Mouse (Mus musculus) neural tube, embryonic 11.5 days (tissue): ENCODE measurements around the gene 2210011C24Rik. TPM values are rescaled to one million over a fixed set of nuclear protein-coding genes. Genes with fewer than 3 reads are reported as not detected.

ENCODE experiments used
- ATAC-seq: fragments of 200-750 bp; cut with Nextera tagmentation; 2 replicates; pipeline ENCODE4 v1.8.0; 2017; ENCODE audit warnings: moderate number of reproducible peaks, mild to moderate bottlenecking, moderate TSS enrichment, moderate library complexity; ENCODE audit not compliant: insufficient read depth, low FRiP score, low TSS enrichment
- DNase-seq: peaks from one replicate; pipeline ENCODE4 v3.0.0-alpha.2; 2015; ENCODE audit warnings: low spot score
- H3K27ac ChIP-seq: fragments of 300-500 bp; sonication (generic); 2 replicates; pipeline ENCODE4 v1.5.1; 2014; ENCODE audit warnings: low read depth, mild to moderate bottlenecking, low read length
- H3K27me3 ChIP-seq: fragments of 300-500 bp; sonication (generic); 2 replicates; pipeline ENCODE4 v1.6.1; 2014; ENCODE audit warnings: mild to moderate bottlenecking, low read length, mixed read lengths; ENCODE audit not compliant: control insufficient read depth, insufficient read depth
- H3K36me3 ChIP-seq: fragments of 300-500 bp; sonication (generic); 2 replicates; pipeline ENCODE4 v1.6.1; 2014; ENCODE audit warnings: mild to moderate bottlenecking, low read length, moderate library complexity, mixed read lengths; ENCODE audit not compliant: control insufficient read depth, insufficient read depth
- H3K4me1 ChIP-seq: fragments of 300-500 bp; sonication (generic); 2 replicates; pipeline ENCODE4 v1.6.1; 2014; ENCODE audit warnings: low read length, mixed read lengths; ENCODE audit not compliant: control insufficient read depth, insufficient read depth
- H3K4me2 ChIP-seq: fragments of 300-500 bp; sonication (generic); 2 replicates; pipeline ENCODE4 v1.6.1; 2014; ENCODE audit warnings: low read depth, mild to moderate bottlenecking, moderate library complexity
- H3K4me3 ChIP-seq: fragments of 300-500 bp; sonication (generic); 2 replicates; pipeline ENCODE4 v1.5.1; 2014; ENCODE audit warnings: low read depth, low read length
- H3K9ac ChIP-seq: fragments of 300-500 bp; sonication (generic); 2 replicates; pipeline ENCODE4 v1.6.1; 2014; ENCODE audit warnings: mild to moderate bottlenecking, low read length
- H3K9me3 ChIP-seq: fragments of 300-500 bp; sonication (generic); 2 replicates; pipeline ENCODE4 v1.6.1; 2016; ENCODE audit warnings: low read length; ENCODE audit not compliant: control insufficient read depth
- WGBS: fragments of 180-500 bp; shearing (Covaris S2); extraction: QIAGEN DNeasy Blood & Tissue Kit; methylation state at CpG from one replicate; pipeline ENCODE4 v1.1.7; 2014; 5-methylcytosine and 5-hydroxymethylcytosine counted together
- polyA plus RNA-seq: library from polyadenylated mRNA; unstranded; fragments of >200 nt; fragmentation: Nextera tagmentation; extraction: Ambion mirVana; gene quantifications from 2 replicates; pipeline ENCODE4 v1.2.1, GENCODE M21; 2014

The 2210011C24Rik gene
- polyA plus RNA-seq, 1 experiment from 2014 or later = not detected

GRCm38 (mm10) chr8:83978200-83978599 lies 33.8 kb downstream of the 2210011C24Rik start:
- no peak overlapping the region for H3K27ac ChIP-seq
- H3K4me2 ChIP-seq = no peak overlapping the region
- DNase-seq (no peak), ATAC-seq (no peak)
- H3K27me3 ChIP-seq = no peaks in the 10 kb centered on the region
- 85% methylated on average over 9 of the region's 9 CpGs for WGBS
- H3K4me3 ChIP-seq = no peak overlapping the region
- no peak overlapping the region for H3K9ac ChIP-seq
- H3K4me1 ChIP-seq = peaks cover 7% of the 10 kb centered on the region
- no peaks in the 10 kb centered on the region for H3K9me3 ChIP-seq
- peaks cover 13% of the 10 kb centered on the region for H3K36me3 ChIP-seq

DNA sequence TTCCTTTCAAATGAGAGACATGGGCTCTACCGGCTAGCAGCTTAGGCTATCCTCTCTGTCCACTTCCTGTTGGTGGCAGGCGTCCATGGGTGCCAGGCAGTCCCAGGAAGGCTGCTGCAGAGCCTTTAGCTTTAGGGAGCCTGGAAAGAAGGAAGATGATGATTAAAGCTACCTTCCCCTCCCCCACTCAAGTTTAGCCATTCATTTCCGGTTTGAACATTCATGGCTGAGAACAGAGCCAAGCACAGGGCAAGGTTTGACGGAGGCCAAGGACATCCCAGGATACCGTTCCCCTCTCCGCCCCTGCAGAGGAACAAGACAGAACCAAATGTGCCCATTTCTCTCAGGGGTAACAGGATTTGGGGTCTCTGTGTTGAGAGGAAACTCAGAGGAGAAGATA lies 34.3 kb downstream of the 2210011C24Rik start:
- ATAC-seq (no peak), DNase-seq (no peak)
- Histone ChIP-seq H3K9me3 (no peaks in the 10 kb centered on the region), H3K27ac (no peak overlapping the region), H3K4me1 (peaks cover 7% of the 10 kb centered on the region), H3K4me3 (no peak overlapping the region), H3K27me3 (no peaks in the 10 kb centered on the region), H3K4me2 (no peak overlapping the region), H3K9ac (no peak overlapping the region; the same call in none of the 2 replicates), H3K36me3 (peaks cover 12% of the 10 kb centered on the region)
- WGBS = 73% methylated on average over 6 of the region's 6 CpGs

DNA sequence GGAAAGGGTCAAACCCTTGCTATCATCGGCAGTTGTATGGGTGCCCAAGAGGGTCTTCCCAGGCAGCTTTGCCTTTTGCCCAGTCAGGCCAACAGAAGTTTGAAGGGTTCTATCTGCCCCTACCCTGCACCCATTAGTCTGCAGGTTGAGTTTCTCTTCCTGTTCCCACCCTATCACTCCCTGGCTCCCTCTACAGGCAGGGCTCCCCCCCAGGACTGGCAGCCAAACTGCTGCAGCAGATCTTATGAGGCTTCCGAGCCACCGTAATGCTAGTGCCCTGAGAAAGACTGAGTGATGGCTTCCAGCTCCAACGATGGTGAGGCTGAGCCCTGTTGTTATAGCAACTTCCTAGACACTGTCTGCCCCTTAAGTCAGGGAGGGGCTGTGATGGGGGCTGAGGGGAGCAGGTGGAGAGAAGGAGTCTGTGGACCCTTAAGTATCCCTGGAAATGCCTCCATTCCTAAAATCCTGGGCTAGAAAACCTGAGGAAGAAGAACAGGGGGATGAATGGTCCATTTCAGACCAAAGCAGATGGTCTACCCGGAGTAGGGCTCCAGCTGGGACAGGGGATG lies 35.1 kb downstream of the 2210011C24Rik start:
- Histone ChIP-seq H3K4me3 (no peak overlapping the region), H3K27ac (no peak overlapping the region), H3K9me3 (no peaks in the 10 kb centered on the region), H3K36me3 (peaks cover 7% of the 10 kb centered on the region), H3K4me2 (no peak overlapping the region), H3K27me3 (no peaks in the 10 kb centered on the region), H3K4me1 (peaks cover 11% of the 10 kb centered on the region), H3K9ac (no peak overlapping the region)
- DNase-seq = no peak
- whole genome bisulfite sequencing = 91% methylated on average over 5 of the region's 5 CpGs
- no peak for ATAC-seq

DNA sequence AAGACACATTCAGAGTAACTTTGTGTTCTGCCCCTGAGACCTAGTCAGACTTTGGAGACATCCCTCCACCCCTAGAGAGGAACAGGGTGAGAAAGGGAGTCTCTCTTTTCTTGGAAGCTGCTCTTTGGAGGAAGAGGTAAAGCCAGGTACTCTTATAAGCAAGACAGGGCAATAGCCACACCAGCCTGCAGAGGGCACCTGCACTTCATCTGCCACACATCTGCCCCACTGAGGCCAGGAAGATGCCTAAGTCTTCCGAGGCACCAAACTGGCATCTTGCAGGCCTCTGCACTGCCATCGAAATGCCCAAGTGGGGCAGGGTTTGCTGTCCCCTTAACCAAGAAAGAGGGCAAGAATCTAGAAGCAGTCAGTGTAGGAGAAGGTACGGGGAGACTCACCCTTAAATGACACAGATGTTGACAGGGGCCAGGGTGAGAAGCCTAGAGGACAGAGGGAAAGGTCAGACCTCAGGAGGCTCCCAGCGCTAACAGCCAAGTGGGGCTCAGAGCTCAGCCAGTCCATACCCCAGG lies 35.8 kb downstream of the 2210011C24Rik start:
- Histone ChIP-seq H3K4me3 (no peak overlapping the region), H3K27me3 (no peaks in the 10 kb centered on the region), H3K9ac (no peak overlapping the region), H3K36me3 (peaks cover 2% of the 10 kb centered on the region; the same call in 1 of the 2 replicates), H3K4me2 (no peak overlapping the region), H3K4me1 (peaks cover 11% of the 10 kb centered on the region), H3K27ac (no peak overlapping the region), H3K9me3 (no peaks in the 10 kb centered on the region)
- 88% methylated on average over 4 of the region's 4 CpGs for whole genome bisulfite sequencing
- ATAC-seq (no peak), DNase-seq (no peak)

GRCm38 (mm10) chr8:83974521-83974920 lies 37.5 kb downstream of the 2210011C24Rik start:
- Histone ChIP-seq H3K27me3 (no peaks in the 10 kb centered on the region), H3K36me3 (no peaks in the 10 kb centered on the region), H3K27ac (no peak overlapping the region), H3K9me3 (no peaks in the 10 kb centered on the region), H3K4me1 (peaks cover 11% of the 10 kb centered on the region), H3K9ac (no peak overlapping the region), H3K4me2 (no peak overlapping the region; the same call in 1 of the 2 replicates), H3K4me3 (no peak overlapping the region)
- ATAC-seq (no peak), DNase-seq (no peak)
- 86% methylated on average over 4 of the region's 4 CpGs for WGBS

DNA sequence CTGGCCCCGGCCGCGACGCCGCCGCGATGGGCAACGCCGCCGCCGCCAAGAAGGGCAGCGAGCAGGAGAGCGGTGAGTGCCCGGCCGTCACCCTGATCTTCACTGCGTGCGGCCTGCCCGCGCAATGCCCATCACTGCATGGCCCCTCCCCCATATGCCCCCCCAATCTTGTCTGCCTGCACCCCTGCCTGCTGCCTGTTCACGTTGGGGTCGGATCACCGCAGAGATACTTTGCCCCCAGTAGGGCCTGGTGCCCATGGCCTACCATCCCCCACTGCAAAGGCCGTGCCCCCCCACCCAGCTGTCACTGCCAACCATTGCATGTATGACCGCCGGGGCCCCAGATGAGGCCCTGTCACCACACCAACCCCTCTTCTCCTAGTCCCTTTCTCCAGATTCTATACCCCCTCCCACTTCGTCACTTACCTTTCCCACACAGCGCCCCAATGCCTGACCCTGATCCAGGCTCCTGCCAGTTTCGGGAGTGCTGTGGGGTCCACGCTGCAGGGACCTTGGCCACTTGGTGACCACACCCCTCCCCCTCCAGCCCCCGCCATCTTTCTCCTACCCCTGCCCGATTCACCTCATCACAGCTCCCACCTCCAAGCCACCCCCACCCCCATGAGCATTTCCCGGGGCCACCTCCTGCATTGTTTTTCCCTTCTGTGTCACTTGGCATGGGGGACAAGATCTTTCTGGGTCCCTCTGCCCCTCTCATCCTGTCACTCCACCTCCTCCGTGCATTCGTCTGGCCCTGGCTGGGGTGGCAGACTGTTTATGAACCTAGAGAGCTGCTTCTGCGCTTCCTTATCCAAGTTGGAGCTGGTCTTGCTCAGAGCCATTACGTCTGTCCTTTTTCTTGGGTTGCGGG lies 38.6 kb downstream of the 2210011C24Rik start:
- Histone ChIP-seq H3K4me1 (peaks cover 11% of the 10 kb centered on the region), H3K36me3 (no peaks in the 10 kb centered on the region), H3K4me2 (peak overlapping the region; percentile 95), H3K27ac (peak overlapping the region; percentile 15; the same call in 1 of the 2 replicates), H3K9me3 (no peaks in the 10 kb centered on the region), H3K27me3 (no peaks in the 10 kb centered on the region), H3K9ac (peak overlapping the region; percentile 81), H3K4me3 (peak overlapping the region; percentile 94)
- DNase-seq (peak; percentile 26), ATAC-seq (peak; percentile 24)
- 3% methylated on average over 36 of the region's 37 CpGs for WGBS

DNA sequence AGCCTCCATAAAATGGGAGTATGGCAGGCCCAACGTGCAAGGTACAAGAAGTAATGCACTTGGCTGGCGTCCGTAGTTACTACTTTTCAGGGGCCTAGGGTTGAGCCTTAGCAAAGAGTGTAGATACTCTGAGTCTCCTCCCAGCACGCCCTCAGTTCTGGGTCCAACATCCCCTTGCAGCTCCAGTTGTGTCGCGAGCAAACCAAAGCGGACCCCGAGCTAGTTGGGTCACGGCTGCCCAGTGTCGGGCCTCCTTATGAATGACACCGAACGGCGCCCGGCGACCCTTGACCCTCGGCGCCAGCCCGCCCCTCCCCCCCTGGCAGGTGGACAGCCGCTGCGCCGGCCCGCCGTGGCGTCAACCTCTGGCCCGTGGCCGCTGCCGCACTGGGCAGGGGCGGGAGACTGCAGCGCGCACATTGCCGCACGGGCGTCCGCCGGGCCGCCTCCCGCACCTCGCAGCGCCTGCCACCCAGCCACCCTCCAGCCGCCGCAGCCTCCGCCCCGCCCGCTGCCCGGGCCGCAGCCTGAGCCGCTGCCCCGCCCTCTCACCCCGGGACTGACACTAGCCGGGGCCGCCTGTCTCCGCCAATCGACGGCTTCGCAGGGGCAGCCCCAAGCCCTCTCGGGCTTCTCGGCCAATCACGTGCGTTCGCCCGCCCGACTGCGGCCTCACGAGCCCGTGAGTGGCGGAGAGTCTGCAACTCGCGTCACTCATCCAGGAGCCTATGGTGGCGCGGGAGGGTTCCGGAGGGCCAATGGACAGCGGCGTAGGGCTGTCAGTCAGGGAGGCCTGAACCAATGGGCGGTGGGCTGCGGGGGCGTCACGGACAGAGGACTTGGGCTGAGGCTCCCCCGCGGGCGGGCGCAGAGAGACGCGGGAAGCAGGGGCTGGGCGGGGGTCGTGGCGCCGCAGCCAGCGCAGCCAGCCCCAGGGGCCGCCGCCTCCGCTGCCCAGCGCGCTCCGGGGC lies 39.5 kb downstream of the 2210011C24Rik start, which contains the start of gene Prkaca:
Prkaca (plus strand) TSS at position 844 of the 971 bp plus-strand sequence.
- H3K27ac ChIP-seq = peak within 1 kb of the TSS; percentile 64
- H3K36me3 ChIP-seq = peaks cover 2% of the 10 kb centered on the region
- peak within 1 kb of the TSS; percentile 94 for H3K4me3 ChIP-seq
- H3K9ac ChIP-seq = peak within 1 kb of the TSS; percentile 81
- peak within 1 kb of the TSS; percentile 95 for H3K4me2 ChIP-seq
- peaks cover 11% of the 10 kb centered on the region for H3K4me1 ChIP-seq
- H3K27me3 ChIP-seq = no peaks in the 10 kb centered on the region
- ATAC-seq (peak; percentile 100), DNase-seq (peak; percentile 99)
- under 1% methylated on average over 82 of the region's 94 CpGs for WGBS
- H3K9me3 ChIP-seq = no peaks in the 10 kb centered on the region

DNA sequence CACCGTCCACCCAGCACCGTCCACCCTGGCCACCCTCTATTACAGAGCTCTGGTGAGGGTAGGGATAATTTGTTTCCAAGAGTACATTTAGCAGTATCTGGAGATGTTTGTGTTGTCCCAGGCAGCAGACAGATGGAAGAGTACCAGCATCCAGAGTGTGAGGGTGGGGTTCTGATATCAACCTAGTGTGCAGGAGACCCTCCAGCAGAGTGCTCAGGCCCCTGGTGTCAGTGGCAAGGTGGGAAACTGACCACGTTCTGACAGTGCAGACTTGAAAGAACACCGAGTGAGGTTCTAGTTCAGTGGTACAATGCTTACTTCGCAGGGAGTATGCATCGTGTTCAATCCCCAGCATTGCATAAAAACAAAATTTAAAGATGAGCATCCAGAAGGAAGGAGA lies 40.3 kb downstream of the 2210011C24Rik start:
- Histone ChIP-seq H3K4me3 (peak overlapping the region; percentile 94; the same call in 1 of the 2 replicates), H3K27ac (no peak overlapping the region), H3K27me3 (no peaks in the 10 kb centered on the region), H3K9ac (no peak overlapping the region), H3K9me3 (no peaks in the 10 kb centered on the region), H3K4me1 (peaks cover 11% of the 10 kb centered on the region), H3K4me2 (peak overlapping the region; percentile 90; the same call in 1 of the 2 replicates), H3K36me3 (peaks cover 2% of the 10 kb centered on the region)
- no peak for DNase-seq
- 77% methylated on average over 6 of the region's 6 CpGs for WGBS
- ATAC-seq = no peak
